Mouse (Mus musculus) thymus, postnatal 14 days (tissue): ENCODE measurements around the gene Tpi1.

Experiments
- DNase-seq: peaks from one replicate; pipeline ENCODE4 v3.0.0; 2021

Tpi1 gene

GRCm38 (mm10) chr6:124813933-124814332 lies at the start of gene Tpi1:
Gene Tpi1 (minus strand): TSS chr6:124814296.
- DNase-seq = peak; percentile 84

GRCm38 (mm10) chr6:124863125-124863657 lies 49.1 kb upstream of the Tpi1 start:
- DNase-seq = peak; percentile 88

GRCm38 (mm10) chr6:124862406-124863124 lies 48.5 kb upstream of the Tpi1 start:
- DNase-seq = no peak

GRCm38 (mm10) chr6:124861802-124862201 lies 47.7 kb upstream of the Tpi1 start:
- no peak for DNase-seq

- DNase-seq = peak; percentile 23
These were observed 47.2 kb upstream of the Tpi1 start for GRCm38 (mm10) chr6:124861266-124861665.

GRCm38 (mm10) chr6:124860511-124860910 lies 46.4 kb upstream of the Tpi1 start:
- DNase-seq = no peak

GRCm38 (mm10) chr6:124859725-124860124 lies 45.6 kb upstream of the Tpi1 start:
- peak; percentile 93 for DNase-seq

GRCm38 (mm10) chr6:124858561-124859318 lies 44.6 kb upstream of the Tpi1 start:
- DNase-seq = no peak

- DNase-seq = peak; percentile 24
These were observed 43.9 kb upstream of the Tpi1 start for GRCm38 (mm10) chr6:124857840-124858530.

- peak; percentile 87 for DNase-seq
These were observed 43.1 kb upstream of the Tpi1 start, which contains the start of gene P3h3 for GRCm38 (mm10) chr6:124856916-124857839. Gene P3h3 (minus strand): TSS chr6:124857752.

GRCm38 (mm10) chr6:124856321-124856720 lies 42.2 kb upstream of the Tpi1 start:
- DNase-seq = peak; percentile 19

- DNase-seq = no peak
These were observed 40.6 kb upstream of the Tpi1 start for GRCm38 (mm10) chr6:124854647-124855046.

GRCm38 (mm10) chr6:124850535-124850934 lies 36.4 kb upstream of the Tpi1 start:
- no peak for DNase-seq

GRCm38 (mm10) chr6:124847305-124847704 lies 33.2 kb upstream of the Tpi1 start:
- DNase-seq = peak; percentile 95

- DNase-seq = no peak
These were observed 26.4 kb upstream of the Tpi1 start, which contains the start of gene Gnb3 for GRCm38 (mm10) chr6:124840241-124841167. Gene Gnb3 (minus strand): TSS chr6:124840275.

- DNase-seq = no peak
These were observed 25.7 kb upstream of the Tpi1 start for GRCm38 (mm10) chr6:124839805-124840204.

- DNase-seq = no peak
These were observed 22.3 kb upstream of the Tpi1 start for GRCm38 (mm10) chr6:124836411-124836810.

GRCm38 (mm10) chr6:124835531-124835930 lies 21.4 kb upstream of the Tpi1 start:
- DNase-seq = no peak

GRCm38 (mm10) chr6:124834512-124835081 lies 20.5 kb upstream of the Tpi1 start:
- no peak for DNase-seq

GRCm38 (mm10) chr6:124831649-124832048 lies 17.6 kb upstream of the Tpi1 start:
- no peak for DNase-seq
